Comparison of ENCODE assay signal across 13 mouse cellular contexts in genomic region chr8:108748095-108748494, GRCm38 (mm10).
DNase-seq lines count a peak whose midpoint lies in the region; ATAC-seq and TF ChIP-seq lines count a peak whose summit lies in the region.
"Had no signal": no experiment of that assay in that cellular context is flagged by ENCODE, and none has a peak within 500 bp of the region (broad histone marks: within the 10 kb centered on the region; RNA-seq: fewer than 3 reads in every experiment).

No protein-coding gene starts in this region.

- intact Hi-C loops in gastrocnemius, adult 2 months (cut with DNase I), result no loop called here
- intact Hi-C loops in gastrocnemius, postnatal 36 days (cut with DNase I), result no loop called here

- TF ChIP-seq POLR2A in embryonic fibroblast, embryonic 13.5 days (IDR thresholded peaks at IDR 0.05; ENCODE audit: low read depth, low read length), result no peak

- no peak overlapping the region for H3K9ac ChIP-seq in kidney, postnatal 0 days (ENCODE audit: low read depth, low read length)
- no peak overlapping the region for H3K9ac ChIP-seq in kidney, embryonic 14.5 days (ENCODE audit: low read depth, low read length)
- H3K9ac ChIP-seq: intestine, embryonic 15.5 days had no signal

- H3K4me2 ChIP-seq in kidney, postnatal 0 days (ENCODE audit: low read length), result 0 out of 2 replicates have a peak overlapping the region, but pooled peaks have one; percentile 11
- H3K4me2 ChIP-seq in kidney, embryonic 14.5 days (replicated peaks; ENCODE audit: low read depth, low read length), result no peak overlapping the region
- H3K4me2 ChIP-seq: intestine, embryonic 15.5 days had no signal

- no peaks in the 10 kb centered on the region for H3K36me3 ChIP-seq in kidney, postnatal 0 days (ENCODE audit: insufficient read depth, low read length)
- H3K36me3 ChIP-seq in kidney, embryonic 14.5 days (ENCODE audit: control insufficient read depth, insufficient read depth, low read length), result no peaks in the 10 kb centered on the region
- H3K36me3 ChIP-seq: intestine, embryonic 15.5 days; neural tube, embryonic 13.5 days had no signal

- peak; percentile 59 for DNase-seq in gastrocnemius, adult 2 months
- DNase-seq in gastrocnemius, postnatal 36 days, result no peak
- no peak for DNase-seq in kidney, postnatal 0 days (ENCODE audit: low spot score)
- DNase-seq in retina, postnatal 1 day, result no peak
- no peak for DNase-seq in adrenal gland, adult 2 months
- DNase-seq: cerebellum, adult 9-11 months; lung, postnatal 4 days; thymus, adult 2 months had no signal

- peaks cover 15% of the 10 kb centered on the region for H3K4me1 ChIP-seq in kidney, postnatal 0 days (replicated peaks; ENCODE audit: insufficient read depth, low read length)
- H3K4me1 ChIP-seq in kidney, embryonic 14.5 days (ENCODE audit: control insufficient read depth, insufficient read depth, low read length), result peaks cover 12% of the 10 kb centered on the region
- H3K4me1 ChIP-seq in embryonic fibroblast, embryonic 13.5 days (ENCODE audit: control insufficient read depth, insufficient read depth, low read length), result peaks cover 23% of the 10 kb centered on the region

- ATAC-seq in kidney, postnatal 0 days (replicated peaks; ENCODE audit: low FRiP score, low read depth), result no peak
- ATAC-seq in kidney, embryonic 14.5 days (ENCODE audit: low FRiP score, low TSS enrichment), result no peak
- ATAC-seq in megakaryocyte progenitor cell, adult 5-6 weeks (replicated peaks; ENCODE audit: poor library complexity), result peak; percentile 32

- H3K4me3 ChIP-seq in gastrocnemius, adult 2 months, result peak overlapping the region; percentile 58
- no peak overlapping the region for H3K4me3 ChIP-seq in kidney, postnatal 0 days (replicated peaks; ENCODE audit: low read depth, low read length)
- no peak overlapping the region for H3K4me3 ChIP-seq in kidney, embryonic 14.5 days (ENCODE audit: low read length)
- H3K4me3 ChIP-seq in embryonic fibroblast, embryonic 13.5 days (ENCODE audit: insufficient read depth, low read length), result no peak overlapping the region
- H3K4me3 ChIP-seq: intestine, embryonic 15.5 days; neural tube, embryonic 13.5 days had no signal

- H3K9me3 ChIP-seq in kidney, postnatal 0 days (replicated peaks; ENCODE audit: low read length), result no peaks in the 10 kb centered on the region
- H3K9me3 ChIP-seq in kidney, embryonic 14.5 days (ENCODE audit: control insufficient read depth, low read length), result no peaks in the 10 kb centered on the region
- H3K9me3 ChIP-seq: intestine, embryonic 15.5 days; neural tube, embryonic 13.5 days had no signal

- H3K27ac ChIP-seq in gastrocnemius, adult 2 months, result peak overlapping the region; percentile 84
- peak overlapping the region; percentile 44 for H3K27ac ChIP-seq in kidney, postnatal 0 days
- H3K27ac ChIP-seq in kidney, embryonic 14.5 days (ENCODE audit: low read depth, low read length), result no peak overlapping the region
- peak overlapping the region; percentile 4; the same call in 1 of the 2 replicates for H3K27ac ChIP-seq in embryonic fibroblast, embryonic 13.5 days (ENCODE audit: insufficient read depth, low read length)
- H3K27ac ChIP-seq: intestine, embryonic 15.5 days had no signal

- no peak for TF ChIP-seq CTCF in gastrocnemius, adult 2 months (IDR thresholded peaks at IDR 0.05)
- TF ChIP-seq CTCF in kidney, postnatal 0 days (IDR thresholded peaks at IDR 0.05; ENCODE audit: low read depth), result no peak
- TF ChIP-seq CTCF in embryonic fibroblast, embryonic 13.5 days (IDR thresholded peaks at IDR 0.05; ENCODE audit: borderline replicate concordance, insufficient read depth, low read length), result no peak

- WGBS in kidney, postnatal 0 days, result 60% methylated on average over 11 of the region's 11 CpGs
- WGBS in kidney, embryonic 14.5 days, result 69% methylated on average over 11 of the region's 11 CpGs

- H3K27me3 ChIP-seq in kidney, postnatal 0 days (ENCODE audit: insufficient read depth, low read length), result no peaks in the 10 kb centered on the region
- no peaks in the 10 kb centered on the region for H3K27me3 ChIP-seq in kidney, embryonic 14.5 days (ENCODE audit: control insufficient read depth, insufficient read depth, low read length)
- H3K27me3 ChIP-seq: intestine, embryonic 15.5 days; neural tube, embryonic 13.5 days had no signal
